Mouse (Mus musculus) limb, embryonic 13.5 days (tissue): Measurements from ENCODE around the gene Arid3b. TPM values are rescaled to one million over a fixed set of nuclear protein-coding genes. Genes with fewer than 3 reads are reported as not detected.
"Not testable (repeated sequence)": the region's sequence is repeated elsewhere in the genome, so short reads cannot be mapped to it uniquely, and the experiment has no call there.

ENCODE experiments used
- ATAC-seq: fragments of 200-750 bp; cut with Nextera tagmentation; 2 replicates; pipeline ENCODE4 v1.8.0; 2017; ENCODE audit warnings: low read depth, moderate number of reproducible peaks, moderate TSS enrichment; ENCODE audit not compliant: low FRiP score
- H3K27ac ChIP-seq: fragments of 300-500 bp; sonication (generic); 2 replicates; pipeline ENCODE4 v1.5.1; 2015; ENCODE audit warnings: inconsistent platforms, mild to moderate bottlenecking, moderate library complexity
- H3K27me3 ChIP-seq: fragments of 300-500 bp; sonication (generic); 2 replicates; pipeline ENCODE4 v1.6.1; 2015; ENCODE audit warnings: mild to moderate bottlenecking, inconsistent platforms
- H3K36me3 ChIP-seq: fragments of 300-500 bp; sonication (generic); 2 replicates; pipeline ENCODE4 v1.6.1; 2015; ENCODE audit warnings: inconsistent platforms, mild to moderate bottlenecking, moderate library complexity
- H3K4me1 ChIP-seq: fragments of 300-500 bp; sonication (generic); 2 replicates; pipeline ENCODE4 v1.6.1; 2015; ENCODE audit warnings: inconsistent platforms
- H3K4me2 ChIP-seq: fragments of 300-500 bp; sonication (generic); replicated peaks from 2 replicates; pipeline ENCODE4 v1.6.1; 2015; ENCODE audit warnings: inconsistent platforms, mild to moderate bottlenecking, moderate library complexity
- H3K4me3 ChIP-seq: fragments of 300-500 bp; sonication (generic); 2 replicates; pipeline ENCODE4 v1.5.1; 2015; ENCODE audit warnings: moderate library complexity, mild to moderate bottlenecking, inconsistent platforms
- H3K9ac ChIP-seq: fragments of 300-500 bp; sonication (generic); 2 replicates; pipeline ENCODE4 v1.6.1; 2015; ENCODE audit warnings: mild to moderate bottlenecking, inconsistent platforms
- H3K9me3 ChIP-seq: fragments of 300-500 bp; sonication (generic); 2 replicates; pipeline ENCODE4 v1.6.1; 2016; ENCODE audit warnings: inconsistent platforms
- WGBS: fragments of 180-500 bp; shearing (Covaris S2); methylation state at CpG from one replicate; pipeline ENCODE4 v1.1.7; 2015; 5-methylcytosine and 5-hydroxymethylcytosine counted together
- polyA plus RNA-seq: library from polyadenylated mRNA; unstranded; fragments of >200 nt; fragmentation: Nextera tagmentation; extraction: Ambion mirVana; gene quantifications from 2 replicates; pipeline ENCODE4 v1.2.1, GENCODE M21; 2015

Arid3b gene
- 7.3 and 10.6 TPM in 2 replicates for polyA plus RNA-seq

GRCm38 (mm10) chr9:57836581-57837170, at the start of gene Arid3b:
Gene Arid3b, minus strand, starts transcription at chr9:57836793.
- Histone ChIP-seq H3K4me1 (peaks cover 40% of the 10 kb centered on the region), H3K27ac (no peak within 1 kb of the TSS), H3K27me3 (peaks cover 18% of the 10 kb centered on the region; the same call in 1 of the 2 replicates), H3K36me3 (no peaks in the 10 kb centered on the region; the same call in 1 of the 2 replicates), H3K4me3 (peak within 1 kb of the TSS; percentile 72), H3K4me2 (peak within 1 kb of the TSS; percentile 78), H3K9me3 (no peaks in the 10 kb centered on the region), H3K9ac (peak within 1 kb of the TSS; percentile 72)
- under 1% methylated on average over 40 of the region's 45 CpGs for WGBS
- peak; percentile 99 for ATAC-seq

DNA sequence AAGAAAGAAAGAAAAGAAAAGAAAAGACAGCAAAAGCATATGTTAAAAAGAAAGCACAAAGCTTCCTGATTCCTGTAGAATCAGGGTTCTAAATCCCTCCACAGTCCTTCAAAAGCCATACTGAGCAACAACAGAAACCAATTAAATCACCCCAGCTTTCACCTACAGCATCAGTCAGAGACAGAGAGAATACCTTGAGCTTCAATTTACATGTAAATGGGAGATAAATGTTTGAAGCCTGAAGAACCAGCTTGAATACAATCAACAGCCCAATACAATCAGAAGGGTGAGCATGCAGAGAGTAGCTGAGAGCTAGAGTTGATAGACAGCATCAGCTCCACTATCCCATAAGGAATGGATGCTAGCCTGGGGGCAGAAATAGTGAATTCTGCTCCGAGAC, 46.8 kb upstream of the Arid3b start:
- Histone ChIP-seq H3K9me3 (no peaks in the 10 kb centered on the region), H3K27me3 (peaks cover 4% of the 10 kb centered on the region; the same call in 1 of the 2 replicates), H3K4me1 (no peaks in the 10 kb centered on the region), H3K27ac (no peak overlapping the region), H3K36me3 (no peaks in the 10 kb centered on the region), H3K4me2 (no peak overlapping the region), H3K4me3 (no peak overlapping the region), H3K9ac (no peak overlapping the region)
- 71% methylated on average over 1 of the region's 1 CpGs for WGBS
- ATAC-seq: no peak

GRCm38 (mm10) chr9:57881781-57882180, 45.2 kb upstream of the Arid3b start:
- H3K36me3 ChIP-seq, ATAC-seq, H3K9ac ChIP-seq, H3K9me3 ChIP-seq, H3K4me2 ChIP-seq, H3K4me3 ChIP-seq, H3K27me3 ChIP-seq, H3K4me1 ChIP-seq, H3K27ac ChIP-seq: not testable (repeated sequence)
- 90% methylated on average over 2 of the region's 2 CpGs for WGBS

- no peak overlapping the region for H3K27ac ChIP-seq
- no peak for ATAC-seq
- no peaks in the 10 kb centered on the region for H3K36me3 ChIP-seq
- H3K4me2 ChIP-seq: no peak overlapping the region
- no peaks in the 10 kb centered on the region for H3K9me3 ChIP-seq
- 24% methylated on average over 4 of the region's 4 CpGs for WGBS
- no peak overlapping the region for H3K4me3 ChIP-seq
- no peak overlapping the region for H3K9ac ChIP-seq
- peaks cover 4% of the 10 kb centered on the region; the same call in 1 of the 2 replicates for H3K27me3 ChIP-seq
- H3K4me1 ChIP-seq: no peaks in the 10 kb centered on the region
Observed at GRCm38 (mm10) chr9:57880278-57880677, 43.7 kb upstream of the Arid3b start.

- Histone ChIP-seq H3K36me3 (no peaks in the 10 kb centered on the region), H3K27ac (no peak overlapping the region), H3K9me3 (no peaks in the 10 kb centered on the region), H3K9ac (no peak overlapping the region), H3K4me2 (no peak overlapping the region), H3K27me3 (peaks cover 4% of the 10 kb centered on the region; the same call in 1 of the 2 replicates), H3K4me1 (no peaks in the 10 kb centered on the region), H3K4me3 (no peak overlapping the region)
- no peak for ATAC-seq
- WGBS: 55% methylated on average over 3 of the region's 3 CpGs
Observed at GRCm38 (mm10) chr9:57879213-57879612, 42.6 kb upstream of the Arid3b start.

GRCm38 (mm10) chr9:57874994-57875393, 38.4 kb upstream of the Arid3b start:
- Histone ChIP-seq H3K9ac (no peak overlapping the region), H3K36me3 (no peaks in the 10 kb centered on the region), H3K4me2 (no peak overlapping the region), H3K4me1 (no peaks in the 10 kb centered on the region; the same call in 1 of the 2 replicates), H3K27ac (no peak overlapping the region), H3K4me3 (no peak overlapping the region), H3K27me3 (peaks cover 4% of the 10 kb centered on the region; the same call in 1 of the 2 replicates), H3K9me3 (no peaks in the 10 kb centered on the region)
- WGBS: 62% methylated on average over 3 of the region's 3 CpGs
- no peak for ATAC-seq

GRCm38 (mm10) chr9:57874134-57874533, 37.5 kb upstream of the Arid3b start:
- Histone ChIP-seq H3K9ac (no peak overlapping the region), H3K4me1 (no peaks in the 10 kb centered on the region; the same call in 1 of the 2 replicates), H3K36me3 (no peaks in the 10 kb centered on the region), H3K4me3 (no peak overlapping the region), H3K27ac (no peak overlapping the region), H3K9me3 (no peaks in the 10 kb centered on the region), H3K4me2 (no peak overlapping the region), H3K27me3 (0 out of 2 replicates have a peak, but pooled peaks cover under 1% of the 10 kb centered on the region)
- 62% methylated on average over 5 of the region's 5 CpGs for WGBS
- no peak for ATAC-seq

GRCm38 (mm10) chr9:57870273-57870816, 33.8 kb upstream of the Arid3b start:
- 70% methylated on average over 2 of the region's 2 CpGs for WGBS
- Histone ChIP-seq H3K27ac (no peak overlapping the region), H3K9ac (no peak overlapping the region), H3K27me3 (no peaks in the 10 kb centered on the region), H3K9me3 (no peaks in the 10 kb centered on the region), H3K4me2 (no peak overlapping the region), H3K4me3 (no peak overlapping the region), H3K4me1 (no peaks in the 10 kb centered on the region; the same call in 1 of the 2 replicates), H3K36me3 (no peaks in the 10 kb centered on the region)
- no peak for ATAC-seq

- H3K27me3 ChIP-seq: no peaks in the 10 kb centered on the region
- no peaks in the 10 kb centered on the region; the same call in 1 of the 2 replicates for H3K4me1 ChIP-seq
- 80% methylated on average over 6 of the region's 6 CpGs for WGBS
- no peaks in the 10 kb centered on the region for H3K36me3 ChIP-seq
- no peak overlapping the region for H3K27ac ChIP-seq
- no peak overlapping the region for H3K4me3 ChIP-seq
- no peaks in the 10 kb centered on the region for H3K9me3 ChIP-seq
- no peak overlapping the region for H3K4me2 ChIP-seq
- H3K9ac ChIP-seq: no peak overlapping the region
- ATAC-seq: no peak
Observed at GRCm38 (mm10) chr9:57868767-57869166, 32.2 kb upstream of the Arid3b start.

DNA sequence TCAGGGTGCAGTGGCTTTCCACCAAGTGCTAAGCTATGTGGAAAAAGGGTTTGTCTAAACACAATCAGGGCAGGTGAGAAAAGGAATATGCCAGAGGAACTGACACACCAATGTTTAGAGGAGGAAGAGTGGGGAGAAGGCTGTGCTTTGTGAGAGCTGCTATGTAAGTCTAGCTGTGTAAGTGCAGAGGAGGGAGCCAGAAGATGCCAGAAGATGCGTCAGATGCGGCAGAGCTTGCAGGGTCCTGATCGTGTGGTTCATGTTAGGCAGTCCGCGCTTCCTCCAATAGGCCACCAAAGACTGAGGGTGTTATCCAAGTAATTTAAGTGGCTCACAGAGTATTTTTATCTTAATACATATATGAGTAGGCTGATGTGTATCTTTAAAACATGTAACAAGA, 31.3 kb upstream of the Arid3b start:
- Histone ChIP-seq H3K9ac (no peak overlapping the region), H3K9me3 (no peaks in the 10 kb centered on the region), H3K36me3 (no peaks in the 10 kb centered on the region), H3K27ac (no peak overlapping the region), H3K4me2 (no peak overlapping the region), H3K27me3 (no peaks in the 10 kb centered on the region), H3K4me3 (no peak overlapping the region), H3K4me1 (no peaks in the 10 kb centered on the region)
- WGBS: 78% methylated on average over 5 of the region's 5 CpGs
- ATAC-seq: no peak

DNA sequence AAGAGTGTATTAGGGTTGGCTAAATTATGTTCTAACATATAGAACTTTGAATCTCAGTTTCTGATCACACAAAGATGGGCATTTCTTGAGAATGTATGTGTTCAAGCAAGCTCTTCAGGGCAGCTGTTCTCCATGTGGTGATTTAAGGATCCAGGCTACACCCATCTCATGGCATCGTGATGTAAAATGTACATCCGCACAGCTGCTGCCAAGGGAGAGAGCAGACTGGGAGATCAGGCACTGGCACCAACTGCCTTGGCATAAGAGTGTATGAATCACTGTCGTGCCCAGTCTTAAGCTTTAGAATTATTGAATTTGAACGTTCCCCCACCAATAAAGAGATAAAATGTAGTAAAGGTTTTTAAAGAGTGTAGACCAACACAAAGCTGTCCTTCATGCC, 30.6 kb upstream of the Arid3b start:
- H3K9ac ChIP-seq: no peak overlapping the region

DNA sequence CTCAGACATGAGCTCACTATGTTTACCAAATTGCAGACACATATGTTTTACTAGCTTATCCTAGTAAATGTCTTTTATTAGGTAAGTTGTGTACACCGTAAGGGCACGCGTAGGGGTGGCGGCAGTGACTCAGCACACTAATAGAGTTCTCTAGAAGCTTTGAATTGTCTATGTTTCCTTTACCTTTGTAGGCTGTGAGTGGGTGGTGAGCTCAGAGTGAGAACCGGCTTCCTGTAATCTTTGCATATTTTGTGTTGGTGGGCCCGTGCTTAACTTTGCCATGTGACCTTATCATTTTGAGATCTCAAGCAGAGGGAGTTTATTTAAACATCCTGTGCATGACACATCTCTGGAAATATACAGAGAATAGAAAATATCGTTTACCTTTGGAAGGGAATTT, 29.9 kb upstream of the Arid3b start:
- Histone ChIP-seq H3K4me1 (peaks cover 3% of the 10 kb centered on the region; the same call in 1 of the 2 replicates), H3K27ac (no peak overlapping the region), H3K9ac (no peak overlapping the region), H3K9me3 (no peaks in the 10 kb centered on the region), H3K4me2 (no peak overlapping the region), H3K4me3 (no peak overlapping the region), H3K27me3 (no peaks in the 10 kb centered on the region; the same call in 1 of the 2 replicates), H3K36me3 (no peaks in the 10 kb centered on the region)
- no peak for ATAC-seq
- 77% methylated on average over 7 of the region's 7 CpGs for WGBS

More for the DNA sequence above, 30.6 kb upstream of the Arid3b start:
- Histone ChIP-seq H3K27ac (no peak overlapping the region), H3K36me3 (no peaks in the 10 kb centered on the region), H3K4me2 (no peak overlapping the region), H3K27me3 (no peaks in the 10 kb centered on the region), H3K4me1 (peaks cover under 1% of the 10 kb centered on the region; the same call in 1 of the 2 replicates), H3K9me3 (no peaks in the 10 kb centered on the region), H3K4me3 (no peak overlapping the region)
- ATAC-seq: no peak
- WGBS: 80% methylated on average over 4 of the region's 4 CpGs
